Mouse (Mus musculus) left cerebral cortex, adult 18-20 months (tissue): ENCODE data around the gene Tmem119. TPM values are rescaled to one million over a fixed set of nuclear protein-coding genes. Genes with fewer than 3 reads are reported as not detected.

Source experiments
- DNase-seq, 2 experiments: peaks; one replicate each; pipeline ENCODE4 v3.0.0; 2021 to 2022; ENCODE audit warnings: low spot score in 2 of 2, mixed read lengths in 1 of 2
- long read RNA-seq, 2 experiments: library from polyadenylated mRNA; stranded (forward); transcript quantifications; one replicate each; pipeline ENCODE4 v2.0.0; 2021
- total RNA-seq, 2 experiments: library from RNA; stranded (reverse); gene quantifications; 2 replicates each; pipeline ENCODE4 v1.2.3; 2021

The Tmem119 gene
- 10 to 100 TPM; 23.5 to 25.2 TPM for total RNA-seq
- long read RNA-seq, experiment 1, transcript Tmem119-201 (2 exons, 2,242 nt) = major isoform, 71 of 75 reads
- long read RNA-seq, experiment 1, partial matches to known transcripts = 0 of 75 reads
- long read RNA-seq, experiment 1, other reads (novel, unspliced or antisense) = 4 of 75 reads
- long read RNA-seq, experiment 2, transcript Tmem119-201 (2 exons, 2,242 nt) = major isoform, 47 of 53 reads
- long read RNA-seq, experiment 2, partial matches to known transcripts = 0 of 53 reads
- long read RNA-seq, experiment 2, other reads (novel, unspliced or antisense) = 5 of 53 reads

GRCm38 (mm10) chr5:113800280-113800679 lies at the start of gene Tmem119:
TSS of gene Tmem119 (minus strand) at chr5:113800516.
- no peak for DNase-seq

- no peak for DNase-seq
Measured at GRCm38 (mm10) chr5:113847636-113848035, 47.3 kb upstream of the Tmem119 start.

GRCm38 (mm10) chr5:113846656-113847055 lies 46.3 kb upstream of the Tmem119 start:
- no peak for DNase-seq

GRCm38 (mm10) chr5:113845627-113846026 lies 45.3 kb upstream of the Tmem119 start:
- no peak for DNase-seq

GRCm38 (mm10) chr5:113844721-113845120 lies 44.4 kb upstream of the Tmem119 start:
- DNase-seq = peak; percentile 73 to 80

GRCm38 (mm10) chr5:113844106-113844505 lies 43.8 kb upstream of the Tmem119 start:
- DNase-seq = peak; percentile 46 to 67

GRCm38 (mm10) chr5:113842906-113843305 lies 42.6 kb upstream of the Tmem119 start:
- no peak for DNase-seq

GRCm38 (mm10) chr5:113842244-113842643 lies 41.9 kb upstream of the Tmem119 start:
- no peak for DNase-seq

GRCm38 (mm10) chr5:113841243-113842225 lies 41.2 kb upstream of the Tmem119 start:
- DNase-seq = no peak

- no peak for DNase-seq
Measured at GRCm38 (mm10) chr5:113840443-113840842, 40.1 kb upstream of the Tmem119 start.

GRCm38 (mm10) chr5:113836961-113837360 lies 36.6 kb upstream of the Tmem119 start:
- no peak for DNase-seq

GRCm38 (mm10) chr5:113833316-113833947 lies 33.1 kb upstream of the Tmem119 start:
- DNase-seq = no peak

GRCm38 (mm10) chr5:113832490-113832901 lies 32.2 kb upstream of the Tmem119 start, which contains the start of gene Selplg:
TSS of gene Selplg (minus strand) at chr5:113832644.
- DNase-seq = no peak

- DNase-seq = no peak
Measured at GRCm38 (mm10) chr5:113831741-113832140, 31.4 kb upstream of the Tmem119 start.

GRCm38 (mm10) chr5:113830796-113831195 lies 30.5 kb upstream of the Tmem119 start:
- no peak for DNase-seq

GRCm38 (mm10) chr5:113830292-113830643 lies 30.0 kb upstream of the Tmem119 start:
- DNase-seq = no peak

GRCm38 (mm10) chr5:113829566-113830291 lies 29.4 kb upstream of the Tmem119 start:
- DNase-seq = no peak

GRCm38 (mm10) chr5:113828481-113828880 lies 28.2 kb upstream of the Tmem119 start:
- no peak for DNase-seq

- no peak for DNase-seq
Measured at GRCm38 (mm10) chr5:113827991-113828411, 27.7 kb upstream of the Tmem119 start.

GRCm38 (mm10) chr5:113826619-113827018 lies 26.3 kb upstream of the Tmem119 start:
- DNase-seq = no peak

- no peak for DNase-seq
Measured at GRCm38 (mm10) chr5:113825558-113825957, 25.2 kb upstream of the Tmem119 start.
